Mouse (Mus musculus) embryonic stem cell, embryonic (primary cell): ENCODE measurements at regions not wholly inside any gene's neighbourhood (a gene's known extent, or its start where the extent isn't known, plus 50 kb on each side); places are given as distances from the start of the nearest gene placed in this dataset.

Experiments used
- CTCF ChIA-PET, 4 experiments: fragments of 300-600 bp in 2 of 4; fragments of 350-600 bp in 2 of 4; sonication (Branson Sonifier 250); formaldehyde crosslinking; loops; one replicate each; lab custom pipeline; 2022; ENCODE audit warnings: inconsistent platforms in 2 of 4; lab: Charles Lee
- POLR2A ChIA-PET, 4 experiments: fragments of 300-600 bp in 2 of 4; fragments of 350-600 bp in 2 of 4; sonication (Branson Sonifier 250); formaldehyde crosslinking; loops; one replicate each; lab custom pipeline; 2022; ENCODE audit warnings: antibody characterized with exemption in 4 of 4, inconsistent platforms in 1 of 4; lab: Charles Lee

DNA sequence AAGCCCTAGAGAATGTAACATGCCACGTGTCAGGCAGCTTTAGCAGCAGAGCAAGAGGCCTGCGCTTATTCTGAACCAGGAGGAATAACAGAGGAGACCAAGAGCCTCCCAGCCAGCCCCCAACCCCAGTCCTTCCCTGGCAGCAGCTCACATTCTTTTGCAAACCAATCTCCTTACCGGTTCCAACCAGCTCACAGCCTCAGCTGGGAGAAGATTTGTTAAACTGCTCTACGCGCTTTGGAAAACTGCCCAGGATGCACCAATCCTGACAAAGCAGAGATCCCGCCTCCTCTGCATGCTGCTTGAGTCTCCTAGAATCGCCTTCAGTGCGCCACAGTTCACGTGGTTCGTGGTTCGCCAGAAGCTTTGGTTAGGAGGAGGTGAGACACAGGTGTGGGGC lies 51.8 kb downstream of the Gm9376 start:
- ChIA-PET POLR2A (interaction anchor here in 3 of 4 experiments (0.6 to 0.9 kb wide), 4 partner anchors 9 to 88 kb away, joined by 3 read pairs; partner anchors contain the start of gene Sox21 (in 1 of the 3)), CTCF (interaction anchor here in 1 of 4 experiments (1.6 kb wide), 1 partner anchor 156 kb away, joined by 3 read pairs; no protein-coding TSS in a partner anchor)

DNA sequence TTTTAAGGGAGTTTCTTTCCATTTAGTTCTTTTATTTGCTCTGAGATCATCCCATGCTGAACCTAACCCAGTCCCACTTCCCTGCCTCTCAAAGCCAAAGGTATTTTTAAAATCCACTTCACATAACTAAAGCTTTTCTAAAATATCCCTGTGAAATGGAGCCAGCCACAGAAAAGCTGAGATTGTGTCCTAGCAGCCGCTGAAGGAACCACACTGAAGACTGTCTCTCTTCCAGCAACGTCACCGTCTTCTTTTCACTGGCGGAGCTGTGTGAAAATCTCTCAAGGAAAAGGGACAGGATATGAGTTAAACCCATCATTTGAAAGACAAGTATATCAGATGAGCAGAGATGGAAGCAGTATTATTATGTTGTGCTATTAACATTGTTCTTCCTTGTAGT lies 53.3 kb downstream of the Gm9376 start:
- ChIA-PET POLR2A (no interaction called here), CTCF (interaction anchor here in 1 of 4 experiments (0.7 kb wide), 1 partner anchor 191 kb away, joined by 3 read pairs; no protein-coding TSS in a partner anchor)

DNA sequence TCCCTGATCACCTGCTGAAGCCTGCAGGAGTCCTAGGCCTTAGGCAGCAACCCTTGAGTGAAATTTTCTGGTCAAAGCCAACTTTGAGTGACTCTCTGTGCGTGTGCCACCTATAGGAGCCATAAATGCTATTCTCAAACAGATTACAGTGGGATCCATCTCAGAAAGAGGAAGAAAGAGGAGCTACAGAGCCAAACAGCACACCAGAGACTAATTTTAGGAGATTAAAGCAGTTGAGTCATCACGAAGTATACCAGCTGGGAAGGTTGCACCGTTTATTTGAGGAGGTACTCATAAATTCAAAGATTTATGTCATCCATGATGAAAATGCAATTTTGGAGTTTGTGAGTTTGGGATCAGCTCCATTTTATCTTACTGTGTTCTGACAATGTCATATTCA lies 54.3 kb downstream of the Gm9376 start:
- POLR2A ChIA-PET, result no interaction called here
- CTCF ChIA-PET, result interaction anchor here in 2 of 4 experiments (0.9 to 1.2 kb wide), 2 partner anchors 9 kb away, joined by 3 read pairs; no protein-coding TSS in a partner anchor

DNA sequence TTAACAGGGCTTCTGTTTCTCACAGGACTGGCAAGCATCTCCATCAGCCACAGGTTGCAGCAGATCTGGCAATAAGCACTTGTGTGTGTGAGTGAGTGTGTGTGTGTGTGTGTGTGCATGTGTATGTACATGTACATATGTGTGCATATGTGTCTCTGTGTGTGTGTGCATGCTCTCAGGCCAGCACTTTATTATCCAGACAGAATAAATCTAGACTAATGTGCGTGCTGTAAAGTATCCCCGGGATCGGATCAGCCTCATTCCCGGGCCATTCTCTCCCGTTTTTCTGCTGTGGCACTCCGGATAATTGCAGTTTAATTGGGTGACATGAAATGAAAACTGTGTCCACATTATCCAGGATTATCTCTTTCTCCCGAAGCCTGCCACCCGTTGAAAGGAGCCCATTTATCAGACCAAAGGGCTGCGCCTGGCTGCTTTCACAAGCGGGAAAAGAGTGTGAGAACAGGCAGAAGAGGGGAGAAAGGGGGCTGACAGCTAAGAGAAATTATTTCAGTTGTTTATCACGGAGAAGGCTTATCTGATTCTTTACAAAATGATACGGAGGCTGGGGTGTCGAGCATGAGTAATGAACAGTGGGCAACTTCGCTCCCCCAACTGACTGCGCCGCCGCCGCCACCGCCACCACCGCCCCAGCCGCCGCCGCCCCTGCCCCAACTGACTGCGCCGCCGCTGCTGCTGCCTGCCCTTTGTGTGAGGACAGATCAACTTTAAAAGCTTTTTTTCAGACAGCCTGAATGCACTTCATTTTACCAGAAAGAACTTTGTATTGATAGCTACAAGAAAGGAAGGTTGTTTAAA lies 55.5 kb downstream of the Gm9376 start:
- CTCF ChIA-PET, result interaction anchor here in 1 of 4 experiments (1.1 kb wide), 1 partner anchor 9 kb away, joined by 3 read pairs; no protein-coding TSS in a partner anchor
- POLR2A ChIA-PET, result no interaction called here

DNA sequence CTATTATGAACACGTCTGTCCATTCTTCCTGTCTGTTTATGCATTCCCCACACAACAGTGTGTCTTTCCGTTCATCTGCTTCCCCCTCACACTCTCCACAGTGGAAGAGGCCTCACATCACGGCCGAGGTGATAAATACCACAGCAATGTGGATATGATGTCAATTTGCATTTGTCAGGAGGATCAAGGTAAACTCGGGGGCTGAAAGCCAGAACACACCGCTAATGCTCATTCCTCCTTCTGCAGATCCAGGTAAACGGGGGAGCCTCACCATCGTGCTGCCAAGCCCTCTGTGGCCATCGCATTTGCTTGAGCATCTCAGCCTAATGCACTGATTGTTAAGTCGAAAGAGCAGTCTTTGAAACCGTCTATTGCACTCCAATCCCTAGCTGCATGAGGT lies 56.1 kb downstream of the Gm9376 start:
- POLR2A ChIA-PET, result no interaction called here

GRCm38 (mm10) chr14:118338071-118338470 lies 71.3 kb downstream of the Gm9376 start:
- POLR2A ChIA-PET, result no interaction called here
- CTCF ChIA-PET, result no interaction called here

More for the DNA sequence above, 56.1 kb downstream of the Gm9376 start:
- CTCF ChIA-PET, result interaction anchor here in 1 of 4 experiments (1.1 kb wide), 1 partner anchor 10 kb away, joined by 3 read pairs; no protein-coding TSS in a partner anchor

DNA sequence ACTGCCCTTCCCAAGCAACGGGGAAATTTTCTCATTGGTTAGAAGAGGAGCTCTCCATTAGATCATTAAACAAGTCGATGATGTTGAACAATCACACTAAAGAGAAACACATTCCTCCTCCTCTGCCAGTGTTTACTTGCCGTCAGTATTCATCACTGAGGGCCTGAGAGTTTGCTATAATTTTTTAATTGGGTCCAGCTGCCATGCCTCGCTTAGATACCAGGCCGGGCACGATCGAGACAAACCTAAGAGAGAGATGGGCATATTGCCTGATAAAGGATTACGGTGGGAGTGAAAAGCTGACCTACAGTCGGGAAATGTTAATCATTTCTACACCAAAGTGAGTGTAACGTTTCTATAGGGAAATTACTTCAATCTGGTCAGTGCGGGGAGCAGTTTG lies 96.2 kb downstream of the Gm9376 start:
- ChIA-PET POLR2A (interaction anchor here in 3 of 4 experiments (0.9 to 1.1 kb wide), 4 partner anchors 13 to 126 kb away, joined by 3 to 4 read pairs (median 3); partner anchors contain the start of gene Sox21 (in 1 of the 3)), CTCF (interaction anchor here in 1 of 4 experiments (0.7 to 1.0 kb wide), 2 partner anchors 11 to 50 kb away, joined by 3 read pairs; no protein-coding TSS in a partner anchor)

DNA sequence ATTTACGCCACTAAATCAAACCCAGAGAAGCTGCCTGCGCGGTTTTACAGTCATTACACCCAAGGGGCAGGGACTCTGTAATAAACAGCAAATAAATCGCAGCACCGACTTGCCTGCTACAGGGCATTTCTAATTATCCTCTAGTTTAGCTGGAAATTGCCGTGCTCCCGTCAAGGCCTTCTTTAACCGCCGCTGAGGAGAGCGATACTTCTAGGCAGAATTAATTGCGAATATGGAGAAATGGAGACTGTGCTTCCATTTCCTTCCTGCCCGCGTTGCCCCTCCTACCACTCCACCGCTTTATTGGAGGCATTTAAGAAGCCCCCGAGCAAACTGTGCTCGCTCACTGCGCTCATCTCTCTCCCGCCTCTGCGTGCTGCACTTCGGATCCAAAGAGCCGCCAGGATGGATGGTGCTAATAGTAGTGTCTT lies 96.6 kb downstream of the Gm9376 start:
- ChIA-PET POLR2A (interaction anchor here in 1 of 4 experiments (1.0 to 1.7 kb wide), 3 partner anchors 12 to 135 kb away, joined by 3 to 4 read pairs (median 4); no protein-coding TSS in a partner anchor), CTCF (interaction anchor here in 2 of 4 experiments (0.8 to 1.0 kb wide), 2 partner anchors 9 to 10 kb away, joined by 3 read pairs; no protein-coding TSS in a partner anchor)

GRCm38 (mm10) chr14:118366522-118366921 lies 99.8 kb downstream of the Gm9376 start:
- ChIA-PET CTCF (no interaction called here), POLR2A (interaction anchor here in 1 of 4 experiments (0.7 kb wide), 1 partner anchor 26 kb away, joined by 3 read pairs; no protein-coding TSS in a partner anchor)

DNA sequence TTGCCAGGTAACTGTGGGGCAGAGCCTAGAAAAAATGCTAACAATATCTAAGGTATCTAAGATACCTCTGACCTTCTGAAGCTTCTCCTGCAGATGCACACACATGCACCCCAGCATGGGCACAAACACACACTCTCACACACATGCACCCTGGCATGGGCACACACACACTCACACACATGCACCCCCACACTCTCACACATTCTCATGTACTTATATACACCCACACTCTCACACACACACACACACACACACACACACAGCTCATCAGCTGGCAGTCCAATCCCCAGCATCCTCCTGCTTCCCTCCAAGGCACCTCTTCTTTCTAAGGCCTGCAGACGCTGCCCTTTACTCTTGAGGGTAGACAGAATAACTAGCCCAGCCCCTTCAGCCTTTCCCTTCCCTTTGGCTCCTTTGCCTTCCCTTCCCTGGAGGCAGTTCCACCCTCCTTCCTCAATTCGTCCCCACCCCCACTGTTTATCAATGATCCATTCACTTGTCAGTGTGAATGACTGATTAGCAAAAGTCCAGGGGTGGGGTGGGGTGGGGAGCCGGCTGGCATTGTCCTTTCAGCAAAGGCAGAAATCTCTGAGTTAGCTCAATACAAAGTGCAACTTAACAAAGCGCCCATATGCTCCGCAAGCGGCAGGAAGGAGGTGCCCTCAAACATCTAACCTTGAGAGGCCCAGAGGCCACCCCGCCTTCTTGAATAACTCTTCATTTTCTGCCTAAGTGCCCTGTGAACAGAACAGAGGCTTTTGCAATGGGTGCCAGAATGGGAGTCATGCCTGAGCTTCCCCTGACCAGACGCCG lies 102.1 kb downstream of the Gm9376 start:
- ChIA-PET CTCF (interaction anchor here in 2 of 4 experiments (0.5 to 0.8 kb wide), 3 partner anchors 56 to 627 kb away, joined by 3 to 4 read pairs (median 3); no protein-coding TSS in a partner anchor), POLR2A (interaction anchor here in 3 of 4 experiments (0.5 to 1.5 kb wide), 6 partner anchors 12 to 131 kb away, joined by 3 to 5 read pairs (median 4); partner anchors contain the start of gene Sox21 (in 1 of the 3))

- POLR2A ChIA-PET, result interaction anchor here in 1 of 4 experiments (1.3 kb wide), 1 partner anchor 10 kb away, joined by 3 read pairs; no protein-coding TSS in a partner anchor
- CTCF ChIA-PET, result no interaction called here
These were observed 104.6 kb downstream of the Gm9376 start for GRCm38 (mm10) chr14:118371336-118371735.

DNA sequence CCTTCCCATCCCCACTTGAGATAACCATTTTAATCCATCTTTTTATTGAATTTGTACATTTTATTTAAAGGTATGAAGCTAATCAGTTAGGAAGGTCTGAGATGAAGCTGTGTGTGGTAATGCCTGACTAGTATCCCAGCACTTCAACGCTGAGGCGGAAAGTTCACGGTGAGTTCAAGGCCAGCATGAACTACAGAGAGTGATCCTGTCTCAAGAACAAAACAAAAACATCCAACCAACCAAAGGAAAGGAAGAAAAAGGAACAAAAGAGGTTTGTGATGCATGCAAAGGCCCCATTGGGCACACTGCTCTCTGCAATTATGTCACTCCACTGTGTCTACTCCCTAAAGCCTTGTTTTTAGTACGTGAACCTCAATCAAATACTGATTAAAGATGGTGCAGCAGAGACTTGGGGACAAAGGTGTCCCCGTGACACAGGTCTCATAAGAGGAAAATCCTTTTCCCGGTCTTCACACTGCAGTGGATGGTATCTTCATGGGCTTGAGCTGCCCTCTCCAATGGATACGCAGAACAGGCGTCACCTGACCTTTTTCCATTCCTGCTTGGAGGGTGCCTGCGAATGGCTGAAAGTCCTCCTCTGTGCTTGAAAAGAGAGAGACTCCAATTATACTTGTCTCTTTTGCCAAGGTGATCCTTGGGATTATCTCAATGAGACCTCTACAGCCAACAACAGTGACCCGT lies 108.2 kb downstream of the Gm9376 start:
- POLR2A ChIA-PET, result interaction anchor here (0.7 to 2.5 kb wide), 7 partner anchors 10 to 429 kb away, joined by 3 to 6 read pairs (median 4); no protein-coding TSS in a partner anchor
- CTCF ChIA-PET, result interaction anchor here in 1 of 4 experiments (1.1 kb wide), 1 partner anchor 62 kb away, joined by 3 read pairs; no protein-coding TSS in a partner anchor

GRCm38 (mm10) chr14:118375641-118376040 lies 108.9 kb downstream of the Gm9376 start:
- POLR2A ChIA-PET, result interaction anchor here in 3 of 4 experiments (0.7 to 2.5 kb wide), 6 partner anchors 10 to 18 kb away, joined by 3 to 6 read pairs (median 4); no protein-coding TSS in a partner anchor
- CTCF ChIA-PET, result no interaction called here

DNA sequence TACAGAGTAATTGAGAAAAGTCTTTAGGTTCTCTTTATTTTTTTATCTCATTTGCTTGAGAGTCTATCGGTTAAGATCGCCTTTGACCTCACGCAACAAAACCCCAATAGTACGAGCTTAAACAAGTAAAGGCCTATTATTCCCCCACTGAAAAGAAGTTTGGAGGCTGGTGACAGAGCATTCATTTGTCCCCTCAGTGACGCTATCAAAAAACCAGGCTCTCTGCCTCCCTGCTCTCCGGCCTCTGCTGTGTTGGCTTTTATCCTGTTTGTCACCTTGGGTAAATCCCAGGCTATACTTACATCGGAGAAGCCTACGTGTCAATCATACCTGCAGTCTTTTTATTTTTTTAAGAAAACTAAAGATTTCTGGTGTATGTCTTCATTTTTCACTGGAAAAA lies 112.9 kb downstream of the Gm9376 start:
- POLR2A ChIA-PET, result interaction anchor here in 1 of 4 experiments (1.7 kb wide), 1 partner anchor 11 kb away, joined by 5 read pairs; no protein-coding TSS in a partner anchor
- CTCF ChIA-PET, result no interaction called here

DNA sequence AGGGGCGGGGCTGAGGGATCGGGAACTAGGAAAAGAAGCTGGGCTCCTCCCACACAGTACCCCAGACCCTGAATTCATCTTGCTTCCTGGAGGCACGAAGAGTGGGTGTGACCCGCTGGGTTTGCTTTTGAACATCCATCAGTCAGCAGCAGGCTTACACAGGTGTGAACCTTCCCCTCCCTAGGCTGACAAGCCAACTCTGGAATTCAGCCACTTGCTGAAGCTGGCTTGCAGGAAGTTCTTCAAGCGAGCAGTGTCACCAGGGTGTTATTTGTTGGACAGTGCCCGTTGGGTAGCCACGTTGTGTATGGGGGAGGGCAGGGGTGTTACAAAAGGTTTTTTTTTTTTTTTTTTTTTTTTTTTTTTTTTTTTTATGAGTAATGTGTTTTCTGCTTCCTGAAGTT lies 118.8 kb downstream of the Gm9376 start:
- ChIA-PET CTCF (interaction anchor here in 3 of 4 experiments (0.6 to 1.1 kb wide), 5 partner anchors 32 to 469 kb away, joined by 3 to 6 read pairs (median 3); no protein-coding TSS in a partner anchor), POLR2A (interaction anchor here (0.5 to 1.4 kb wide), 8 partner anchors 10 to 152 kb away, joined by 3 to 12 read pairs (median 4); no protein-coding TSS in a partner anchor)

DNA sequence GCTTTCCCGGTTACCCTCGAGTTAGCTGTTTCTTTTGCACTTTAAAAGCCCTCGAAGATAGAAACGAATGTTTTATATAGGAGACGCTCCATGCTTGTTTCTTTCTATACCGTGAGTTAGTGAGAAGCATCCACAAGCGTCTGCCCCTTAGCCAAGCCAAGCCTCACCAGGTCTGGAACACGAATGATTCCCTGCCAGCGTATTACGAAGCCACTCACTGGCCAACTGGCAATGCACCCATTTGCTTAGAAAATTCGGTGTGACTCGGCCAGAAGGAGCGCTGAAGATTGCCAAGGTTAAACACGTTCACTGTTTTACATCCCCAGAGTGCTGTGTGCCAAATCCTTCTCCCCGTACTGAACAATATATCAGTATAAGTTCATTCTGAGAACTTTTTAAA lies 121.3 kb downstream of the Gm9376 start:
- POLR2A ChIA-PET, result no interaction called here
- CTCF ChIA-PET, result no interaction called here

DNA sequence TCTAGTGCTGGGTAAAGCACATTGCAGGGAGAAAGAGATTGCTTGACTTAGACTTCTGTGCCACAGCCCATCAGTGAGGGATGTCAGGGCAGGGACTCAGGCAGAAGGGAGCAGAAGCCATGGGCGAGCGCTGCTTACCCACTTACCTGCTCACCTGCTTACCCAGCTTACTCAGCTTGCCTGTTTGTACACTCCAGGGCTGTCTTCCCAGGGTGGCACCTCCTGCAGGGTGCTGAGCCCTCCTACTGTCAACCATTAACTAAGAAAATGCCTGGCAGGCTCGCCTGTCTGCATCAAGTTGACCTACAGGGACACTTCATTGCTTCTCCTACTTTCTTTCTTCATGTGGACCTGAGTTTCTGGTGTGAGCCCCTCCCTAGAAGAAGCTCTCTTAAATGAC lies 124.0 kb downstream of the Gm9376 start:
- POLR2A ChIA-PET, result no interaction called here
- CTCF ChIA-PET, result no interaction called here
